Mouse (Mus musculus): ENCODE measurements around the gene Zdhhc21.

DNA sequence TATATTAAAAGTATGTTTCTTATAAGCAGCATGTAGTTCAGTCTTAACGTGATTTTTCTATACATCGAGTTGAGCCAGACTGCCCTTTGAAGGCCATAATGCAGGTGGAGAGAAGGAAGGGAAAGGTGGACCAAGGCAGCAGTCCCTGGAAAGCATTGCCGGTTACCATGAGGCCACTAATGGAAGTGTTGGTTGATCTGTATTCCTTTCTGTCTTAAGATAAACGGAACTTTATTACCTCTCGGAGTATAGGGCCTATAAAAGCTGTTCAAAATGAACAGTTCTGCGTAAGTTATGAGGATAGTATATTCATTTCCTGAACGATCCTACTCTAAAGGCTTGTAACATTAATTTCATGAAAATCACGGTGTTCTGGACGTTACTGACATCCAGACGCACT, 35.5 kb upstream of the Zdhhc21 start:
- TF ChIP-seq POLR2A (IDR thresholded peaks at IDR 0.05; ENCODE audit: extremely low read depth, insufficient read depth, low read length) (no peak), CTCF (IDR thresholded peaks at IDR 0.05; ENCODE audit: extremely low read depth, insufficient read depth, low read length) (no peak)
